8 mouse cellular contexts compared by ENCODE assay signal in the genomic region with DNA sequence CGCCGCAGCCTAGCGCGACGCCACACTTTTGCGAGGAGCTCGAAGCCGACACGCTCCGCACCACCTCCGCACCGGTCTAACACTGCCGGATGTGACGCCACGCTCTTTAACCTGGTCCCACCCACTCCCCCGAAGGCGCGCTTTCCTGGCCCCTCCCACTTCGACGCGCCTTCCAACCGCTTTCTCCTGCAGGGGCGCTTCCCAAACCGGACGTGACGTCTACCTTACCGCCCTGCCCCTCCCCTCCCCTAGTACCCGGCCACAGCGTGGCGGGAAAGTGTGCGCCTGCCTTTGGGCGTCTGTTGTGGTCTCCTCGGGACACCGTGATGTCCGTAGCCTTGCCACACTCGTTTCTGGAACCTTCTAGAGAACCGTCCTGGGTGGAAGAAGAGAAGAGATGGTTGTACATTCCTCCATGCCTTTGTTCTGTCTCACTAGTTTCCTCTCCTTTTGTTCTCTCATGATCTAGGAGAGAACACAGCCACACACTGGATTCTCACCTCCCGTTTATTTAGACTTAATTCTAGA. TPM values are rescaled to one million over a fixed set of nuclear protein-coding genes. Genes with fewer than 3 reads are reported as not detected.
DNase-seq lines count a peak whose midpoint lies in the region; ATAC-seq and TF ChIP-seq lines count a peak whose summit lies in the region.

A gene (minus strand): TSS at position 157 of the 528 bp plus-strand sequence.

- H3K4me1 ChIP-seq in bone marrow macrophage, adult 2 months (ENCODE audit: control insufficient read depth, insufficient read depth, low read length) = peaks cover 6% of the 10 kb centered on the region
- H3K4me1 ChIP-seq in embryonic fibroblast, embryonic 13.5 days (ENCODE audit: control insufficient read depth, insufficient read depth, low read length) = no peaks in the 10 kb centered on the region; the same call in 1 of the 2 replicates
- peaks cover 10% of the 10 kb centered on the region; the same call in 1 of the 2 replicates for H3K4me1 ChIP-seq in heart, embryonic 10.5 days
- H3K4me1 ChIP-seq in kidney, embryonic 15.5 days = peaks cover 18% of the 10 kb centered on the region

- peak; percentile 99 for ATAC-seq in kidney, embryonic 15.5 days (replicated peaks; ENCODE audit: low FRiP score)
- peak; percentile 96 for ATAC-seq in monocyte, adult 5-6 weeks (replicated peaks; ENCODE audit: insufficient number of reproducible peaks, low FRiP score, low TSS enrichment, poor library complexity, severe bottlenecking)

- TF ChIP-seq CTCF in bone marrow macrophage, adult 2 months (IDR thresholded peaks at IDR 0.05; ENCODE audit: low read depth, low read length) = no peak
- no peak for TF ChIP-seq CTCF in embryonic fibroblast, embryonic 13.5 days (IDR thresholded peaks at IDR 0.05; ENCODE audit: borderline replicate concordance, insufficient read depth, low read length)

- peak; percentile 99 for DNase-seq in A20 (ENCODE audit: low read depth, low spot score)
- peak; percentile 99 for DNase-seq in heart, embryonic 10.5 days (ENCODE audit: low spot score)
- DNase-seq in liver = peak; percentile 97
- peak; percentile 96 to 97 for DNase-seq in spleen, postnatal 4 days (ENCODE audit: low spot score in 2 of 2)

- 0 out of 2 replicates have a peak, but pooled peaks cover 2% of the 10 kb centered on the region for H3K36me3 ChIP-seq in heart, embryonic 10.5 days
- no peaks in the 10 kb centered on the region for H3K36me3 ChIP-seq in kidney, embryonic 15.5 days

- 0 out of 2 replicates have a peak, but pooled peaks have one; percentile 11 for TF ChIP-seq POLR2A in bone marrow macrophage, adult 2 months (IDR thresholded peaks at IDR 0.05; ENCODE audit: borderline replicate concordance, low read depth, low read length)
- TF ChIP-seq POLR2A in embryonic fibroblast, embryonic 13.5 days (IDR thresholded peaks at IDR 0.05; ENCODE audit: low read depth, low read length) = peak; percentile 93

- peak within 1 kb of the TSS; percentile 95 for H3K9ac ChIP-seq in kidney, embryonic 15.5 days

- H3K27ac ChIP-seq in bone marrow macrophage, adult 2 months (ENCODE audit: insufficient read depth, low read depth, low read length) = peak within 1 kb of the TSS; percentile 85
- peak within 1 kb of the TSS; percentile 63 for H3K27ac ChIP-seq in embryonic fibroblast, embryonic 13.5 days (ENCODE audit: insufficient read depth, low read length)
- peak within 1 kb of the TSS; percentile 97 for H3K27ac ChIP-seq in heart, embryonic 10.5 days
- H3K27ac ChIP-seq in kidney, embryonic 15.5 days = peak within 1 kb of the TSS; percentile 98

- no peaks in the 10 kb centered on the region for H3K9me3 ChIP-seq in heart, embryonic 10.5 days
- H3K9me3 ChIP-seq in kidney, embryonic 15.5 days (replicated peaks) = no peaks in the 10 kb centered on the region

- peak within 1 kb of the TSS; percentile 100 for H3K4me3 ChIP-seq in bone marrow macrophage, adult 2 months (ENCODE audit: insufficient read depth, low read length)
- H3K4me3 ChIP-seq in embryonic fibroblast, embryonic 13.5 days (ENCODE audit: insufficient read depth, low read length) = peak within 1 kb of the TSS; percentile 93
- peak within 1 kb of the TSS; percentile 92 for H3K4me3 ChIP-seq in heart, embryonic 10.5 days
- H3K4me3 ChIP-seq in kidney, embryonic 15.5 days (replicated peaks) = peak within 1 kb of the TSS; percentile 64

- under 1% methylated on average over 38 of the region's 38 CpGs for WGBS in heart, embryonic 10.5 days
- 0% methylated on average over 38 of the region's 38 CpGs for WGBS in kidney, embryonic 15.5 days

- H3K27me3 ChIP-seq in heart, embryonic 10.5 days (ENCODE audit: insufficient read depth, poor library complexity, severe bottlenecking) = no peaks in the 10 kb centered on the region
- no peaks in the 10 kb centered on the region for H3K27me3 ChIP-seq in kidney, embryonic 15.5 days

- H3K4me2 ChIP-seq in kidney, embryonic 15.5 days = peak within 1 kb of the TSS; percentile 72

RNA-seq across cellular contexts. Expression of the gene that starts here (rescaled TPM):
- 98.3 and 106 TPM in 2 replicates for polyA plus RNA-seq in bone marrow macrophage, adult 2 months (2012; ENCODE audit: insufficient read depth, insufficient read length, missing spikeins)
- 169 and 218 TPM in 2 replicates for polyA plus RNA-seq in embryonic fibroblast, embryonic 13.5 days (2011; ENCODE audit: insufficient read length, low read depth, missing spikeins)
- polyA plus RNA-seq in heart, embryonic 10.5 days (2016; fragmentation: Nextera tagmentation; extraction: Ambion mirVana) = 288 and 375 TPM in 2 replicates
- polyA plus RNA-seq in kidney, embryonic 15.5 days (2015; fragmentation: Nextera tagmentation; extraction: Ambion mirVana) = 387 and 421 TPM in 2 replicates
- 625 to 777 TPM (median 669 TPM) in 3 replicates for total RNA-seq in monocyte, adult 5-6 weeks (2017)

Comparison
In these comparisons a context has a peak if more than half of its experiments do, and no peak if none do; other contexts are left out.
1. Peak in every context shown above with its lines: DNase-seq, ATAC-seq, H3K4me3 ChIP-seq and H3K27ac ChIP-seq.